ENCODE assay signal across 15 mouse cellular contexts in genomic region chr2:181691571-181691970, GRCm38 (mm10). TPM values are rescaled to one million over a fixed set of nuclear protein-coding genes. Genes with fewer than 3 reads are reported as not detected.
DNase-seq lines count a peak whose midpoint lies in the region; ATAC-seq and TF ChIP-seq lines count a peak whose summit lies in the region.
"Had no signal": no experiment of that assay in that cellular context is flagged by ENCODE, and none has a peak within 500 bp of the region (broad histone marks: within the 10 kb centered on the region; RNA-seq: fewer than 3 reads in every experiment).

No protein-coding gene starts in this region.

- H3K27ac ChIP-seq in kidney, embryonic 15.5 days, result no peak overlapping the region
- H3K27ac ChIP-seq in kidney, embryonic 16.5 days (ENCODE audit: low read length), result no peak overlapping the region
- H3K27ac ChIP-seq in liver, postnatal 0 days (ENCODE audit: low read depth), result peak overlapping the region; percentile 78
- H3K27ac ChIP-seq: hindbrain, embryonic 14.5 days had no signal

- intact Hi-C loops in left cerebral cortex, postnatal 14 days (cut with DNase I), result no loop called here

- H3K36me3 ChIP-seq in kidney, embryonic 15.5 days, result peaks cover 39% of the 10 kb centered on the region
- peaks cover 24% of the 10 kb centered on the region for H3K36me3 ChIP-seq in kidney, embryonic 16.5 days (ENCODE audit: insufficient read depth, low read length)
- H3K36me3 ChIP-seq in liver, postnatal 0 days (replicated peaks; ENCODE audit: insufficient read depth, low read length), result peaks cover 13% of the 10 kb centered on the region

- TF ChIP-seq CTCF in liver, postnatal 0 days (IDR thresholded peaks at IDR 0.05; ENCODE audit: low read depth), result no peak

- H3K9ac ChIP-seq in kidney, embryonic 15.5 days, result no peak overlapping the region
- H3K9ac ChIP-seq in kidney, embryonic 16.5 days (replicated peaks; ENCODE audit: low read length), result no peak overlapping the region
- peak overlapping the region; percentile 50 for H3K9ac ChIP-seq in liver, postnatal 0 days (replicated peaks)
- H3K9ac ChIP-seq: hindbrain, embryonic 14.5 days had no signal

- no peak overlapping the region for H3K4me3 ChIP-seq in kidney, embryonic 15.5 days (replicated peaks)
- no peak overlapping the region for H3K4me3 ChIP-seq in kidney, embryonic 16.5 days (ENCODE audit: low read length)
- peak overlapping the region; percentile 58 for H3K4me3 ChIP-seq in liver, postnatal 0 days (ENCODE audit: low read depth, low read length)

- peaks cover 22% of the 10 kb centered on the region for H3K4me1 ChIP-seq in kidney, embryonic 15.5 days
- peaks cover 15% of the 10 kb centered on the region for H3K4me1 ChIP-seq in kidney, embryonic 16.5 days (ENCODE audit: insufficient read depth, low read length)
- peaks cover 9% of the 10 kb centered on the region; the same call in 1 of the 2 replicates for H3K4me1 ChIP-seq in liver, postnatal 0 days (ENCODE audit: insufficient read depth)

- peak; percentile 68 for DNase-seq in 416B (ENCODE audit: low read depth)
- DNase-seq in MEL-GATA-1-ER (ENCODE audit: extremely low read depth, low read depth), result peak; percentile 87
- no peak for DNase-seq in liver, postnatal 0 days
- no peak for DNase-seq in left cerebral cortex, postnatal 14 days (ENCODE audit: low spot score in 2 of 2)
- DNase-seq in cerebellum, postnatal 4 days (ENCODE audit: low spot score in 2 of 2), result no peak
- no peak for DNase-seq in frontal cortex, postnatal 36 days (ENCODE audit: low spot score in 2 of 2)
- DNase-seq: cerebellum, adult 2 months; gastrocnemius, postnatal 14 days; kidney, postnatal 4 days had no signal

- no peak for ATAC-seq in kidney, embryonic 15.5 days (replicated peaks; ENCODE audit: low FRiP score)
- ATAC-seq in kidney, embryonic 16.5 days (ENCODE audit: low FRiP score, low TSS enrichment), result no peak
- ATAC-seq in liver, postnatal 0 days, result 0 out of 2 replicates have a peak, but pooled peaks have one; percentile 11

- 0 out of 2 replicates have a peak overlapping the region, but pooled peaks have one; percentile 14 for H3K4me2 ChIP-seq in kidney, embryonic 15.5 days
- H3K4me2 ChIP-seq in kidney, embryonic 16.5 days (replicated peaks; ENCODE audit: low read depth, low read length), result no peak overlapping the region
- H3K4me2 ChIP-seq in liver, postnatal 0 days (ENCODE audit: low read depth, low read length), result peak overlapping the region; percentile 91
- H3K4me2 ChIP-seq: midbrain, embryonic 11.5 days had no signal

- 89% methylated on average over 4 of the region's 4 CpGs for WGBS in kidney, embryonic 15.5 days
- 82% methylated on average over 4 of the region's 4 CpGs for WGBS in kidney, embryonic 16.5 days
- WGBS in liver, postnatal 0 days (ENCODE audit: insufficient replicate concordance), result 44% methylated on average over 4 of the region's 4 CpGs

- no peaks in the 10 kb centered on the region for H3K9me3 ChIP-seq in kidney, embryonic 15.5 days (replicated peaks)
- no peaks in the 10 kb centered on the region for H3K9me3 ChIP-seq in kidney, embryonic 16.5 days (ENCODE audit: low read length)
- H3K9me3 ChIP-seq in liver, postnatal 0 days (ENCODE audit: low read length), result no peaks in the 10 kb centered on the region

- no peaks in the 10 kb centered on the region; the same call in 1 of the 2 replicates for H3K27me3 ChIP-seq in kidney, embryonic 15.5 days
- H3K27me3 ChIP-seq in kidney, embryonic 16.5 days (ENCODE audit: insufficient read depth, low read length), result no peaks in the 10 kb centered on the region
- no peaks in the 10 kb centered on the region for H3K27me3 ChIP-seq in liver, postnatal 0 days (ENCODE audit: insufficient read depth, low read length)

- TF ChIP-seq EP300 in liver, postnatal 0 days (IDR thresholded peaks at IDR 0.05; ENCODE audit: low read depth), result no peak

RNA-seq across cellular contexts. Expression of gene Rgs19, which starts 2.2 kb away (rescaled TPM):
- polyA plus RNA-seq in kidney, embryonic 15.5 days (2015; fragmentation: Nextera tagmentation; extraction: Ambion mirVana), result 56.6 and 61.7 TPM in 2 replicates
- 67.7 and 72.1 TPM in 2 replicates for polyA plus RNA-seq in kidney, embryonic 16.5 days (2015; fragmentation: Nextera tagmentation; extraction: Ambion mirVana)
- 18.6 and 20.5 TPM in 2 replicates for polyA plus RNA-seq in liver, postnatal 0 days (2015; fragmentation: Nextera tagmentation; extraction: Ambion mirVana)
- total RNA-seq in left cerebral cortex, postnatal 14 days (2021), result 10 to 100 TPM; 39.6 to 42.3 TPM

RNA-seq across cellular contexts. Expression of gene Lkaaear1, which starts 6.7 kb away (rescaled TPM):
- polyA plus RNA-seq in kidney, embryonic 15.5 days (2015; fragmentation: Nextera tagmentation; extraction: Ambion mirVana), result 0.22 TPM in 1 of 2 replicates, not detected in the other
- polyA plus RNA-seq in kidney, embryonic 16.5 days (2015; fragmentation: Nextera tagmentation; extraction: Ambion mirVana), result not detected in 2 replicates
- polyA plus RNA-seq in liver, postnatal 0 days (2015; fragmentation: Nextera tagmentation; extraction: Ambion mirVana), result not detected in 2 replicates
- not detected for total RNA-seq in left cerebral cortex, postnatal 14 days (2021)
- total RNA-seq: adrenal gland, adult 18-20 months; gastrocnemius, postnatal 14 days; left cerebral cortex, postnatal 36 days had no signal
- polyA plus RNA-seq: cerebellum, adult 2 months; hindbrain, embryonic 14.5 days; midbrain, embryonic 11.5 days had no signal

RNA-seq across cellular contexts. Expression of gene Tcea2, which starts 11.5 kb away (rescaled TPM):
- 25.6 and 25.9 TPM in 2 replicates for polyA plus RNA-seq in kidney, embryonic 15.5 days (2015; fragmentation: Nextera tagmentation; extraction: Ambion mirVana)
- polyA plus RNA-seq in kidney, embryonic 16.5 days (2015; fragmentation: Nextera tagmentation; extraction: Ambion mirVana), result 29.3 and 29.9 TPM in 2 replicates
- 3.8 and 4.4 TPM in 2 replicates for polyA plus RNA-seq in liver, postnatal 0 days (2015; fragmentation: Nextera tagmentation; extraction: Ambion mirVana)
- total RNA-seq in left cerebral cortex, postnatal 14 days (2021), result 10 to 100 TPM; 60.0 to 62.9 TPM

RNA-seq across cellular contexts. Expression of gene Sox18, which starts 20.1 kb away (rescaled TPM):
- 48.1 and 49.9 TPM in 2 replicates for polyA plus RNA-seq in kidney, embryonic 15.5 days (2015; fragmentation: Nextera tagmentation; extraction: Ambion mirVana)
- polyA plus RNA-seq in kidney, embryonic 16.5 days (2015; fragmentation: Nextera tagmentation; extraction: Ambion mirVana), result 61.6 and 65.2 TPM in 2 replicates
- polyA plus RNA-seq in liver, postnatal 0 days (2015; fragmentation: Nextera tagmentation; extraction: Ambion mirVana), result 11.4 and 12.2 TPM in 2 replicates
- 10 to 100 TPM; 10.6 to 14.7 TPM for total RNA-seq in left cerebral cortex, postnatal 14 days (2021)

RNA-seq across cellular contexts. Expression of gene Oprl1, which starts 23.2 kb away (rescaled TPM):
- 0.36 and 1.9 TPM in 2 replicates for polyA plus RNA-seq in kidney, embryonic 15.5 days (2015; fragmentation: Nextera tagmentation; extraction: Ambion mirVana)
- polyA plus RNA-seq in kidney, embryonic 16.5 days (2015; fragmentation: Nextera tagmentation; extraction: Ambion mirVana), result 0.50 and 0.67 TPM in 2 replicates
- 0.07 and 0.17 TPM in 2 replicates for polyA plus RNA-seq in liver, postnatal 0 days (2015; fragmentation: Nextera tagmentation; extraction: Ambion mirVana)
- total RNA-seq in left cerebral cortex, postnatal 14 days (2021), result 10 to 100 TPM; 64.5 to 65.5 TPM
- total RNA-seq: gastrocnemius, postnatal 14 days had no signal

Comparison
In these comparisons a context has a peak if more than half of its experiments do, and no peak if none do; other contexts are left out.
1. DNase-seq: peak in 416B (single experiment) and MEL-GATA-1-ER (single experiment); none in liver, postnatal 0 days (single experiment), left cerebral cortex, postnatal 14 days (0 of 2), cerebellum, postnatal 4 days (0 of 2) and frontal cortex, postnatal 36 days (0 of 2).